13 mouse cellular contexts compared by ENCODE assay signal in the genomic region with DNA sequence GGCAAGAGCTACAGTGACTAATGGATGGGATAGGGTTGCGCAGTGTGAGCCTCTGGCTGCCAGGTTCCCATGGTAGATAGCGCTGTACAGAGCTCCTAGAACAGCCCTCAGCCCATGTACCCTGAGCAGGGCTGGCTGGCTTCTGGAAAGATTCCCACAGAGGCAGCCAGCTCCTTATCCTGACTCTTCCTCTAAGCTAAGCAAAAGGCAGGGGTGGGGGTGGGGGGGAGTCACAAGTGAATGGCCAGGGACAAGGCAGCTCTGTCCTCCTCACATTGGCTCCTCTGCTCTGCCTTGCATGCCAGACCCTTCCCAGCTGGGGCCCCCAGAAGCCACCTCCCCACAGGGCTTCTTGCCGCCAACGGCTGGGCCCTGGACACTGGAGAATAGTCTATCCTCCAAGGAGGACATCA. TPM values are rescaled to one million over a fixed set of nuclear protein-coding genes. Genes with fewer than 3 reads are reported as not detected.
DNase-seq lines count a peak whose midpoint lies in the region; ATAC-seq lines count a peak whose summit lies in the region.
"Had no signal": no experiment of that assay in that cellular context is flagged by ENCODE, and none has a peak within 500 bp of the region (broad histone marks: within the 10 kb centered on the region; RNA-seq: fewer than 3 reads in every experiment).

No protein-coding gene starts in this region.

- H3K4me2 ChIP-seq in limb, embryonic 12.5 days: no peak overlapping the region
- H3K4me2 ChIP-seq in hindbrain, embryonic 12.5 days (replicated peaks): no peak overlapping the region
- no peak overlapping the region for H3K4me2 ChIP-seq in neural tube, embryonic 14.5 days (ENCODE audit: low read depth, low read length)
- H3K4me2 ChIP-seq: forebrain, embryonic 15.5 days had no signal

- H3K4me1 ChIP-seq in limb, embryonic 12.5 days (replicated peaks): no peaks in the 10 kb centered on the region
- H3K4me1 ChIP-seq in limb, embryonic 10.5 days: no peaks in the 10 kb centered on the region
- no peaks in the 10 kb centered on the region for H3K4me1 ChIP-seq in hindbrain, embryonic 12.5 days
- H3K4me1 ChIP-seq in neural tube, embryonic 14.5 days (ENCODE audit: control insufficient read depth, insufficient read depth, low read length): no peaks in the 10 kb centered on the region
- H3K4me1 ChIP-seq: forebrain, embryonic 15.5 days had no signal

- no peaks in the 10 kb centered on the region for H3K9me3 ChIP-seq in limb, embryonic 12.5 days
- no peaks in the 10 kb centered on the region for H3K9me3 ChIP-seq in limb, embryonic 10.5 days (replicated peaks)
- no peaks in the 10 kb centered on the region for H3K9me3 ChIP-seq in hindbrain, embryonic 12.5 days (replicated peaks)
- no peaks in the 10 kb centered on the region for H3K9me3 ChIP-seq in neural tube, embryonic 14.5 days (ENCODE audit: control insufficient read depth, low read length)
- H3K9me3 ChIP-seq: forebrain, embryonic 15.5 days had no signal

- H3K27ac ChIP-seq in limb, embryonic 12.5 days: 0 out of 2 replicates have a peak overlapping the region, but pooled peaks have one; percentile 2
- no peak overlapping the region for H3K27ac ChIP-seq in limb, embryonic 10.5 days
- H3K27ac ChIP-seq in hindbrain, embryonic 12.5 days: no peak overlapping the region
- H3K27ac ChIP-seq in neural tube, embryonic 14.5 days (ENCODE audit: low read depth, low read length): peak overlapping the region; percentile 61
- H3K27ac ChIP-seq: forebrain, embryonic 15.5 days had no signal

- peak; percentile 93 for DNase-seq in heart, adult 11 months
- DNase-seq in heart, adult 9 months (ENCODE audit: low spot score in 2 of 2): no peak
- no peak for DNase-seq in limb, embryonic 10.5 days (ENCODE audit: low spot score)
- no peak for DNase-seq in layer of hippocampus, adult 8-10 months (ENCODE audit: low spot score in 2 of 2)
- DNase-seq: thymus, adult 18-20 months had no signal

- no peak for ATAC-seq in limb, embryonic 12.5 days (ENCODE audit: insufficient number of reproducible peaks, insufficient read depth, low FRiP score, low TSS enrichment, low read depth)
- peak; percentile 55 for ATAC-seq in hindbrain, embryonic 12.5 days (ENCODE audit: low FRiP score)
- ATAC-seq in neural tube, embryonic 14.5 days (ENCODE audit: low read depth): peak; percentile 32; the same call in 1 of the 2 replicates
- ATAC-seq in frontal cortex, adult (ENCODE audit: low TSS enrichment): no peak
- ATAC-seq: inflammation-experienced regulatory T-cells, adult 6 months; Patski had no signal

- WGBS in limb, embryonic 12.5 days: 95% methylated on average over 4 of the region's 4 CpGs
- WGBS in limb, embryonic 10.5 days: 94% methylated on average over 4 of the region's 4 CpGs
- 90% methylated on average over 4 of the region's 4 CpGs for WGBS in hindbrain, embryonic 12.5 days
- WGBS in neural tube, embryonic 14.5 days: 79% methylated on average over 4 of the region's 4 CpGs

- no peak overlapping the region for H3K4me3 ChIP-seq in limb, embryonic 12.5 days (replicated peaks)
- no peak overlapping the region for H3K4me3 ChIP-seq in limb, embryonic 10.5 days
- no peak overlapping the region for H3K4me3 ChIP-seq in hindbrain, embryonic 12.5 days
- no peak overlapping the region for H3K4me3 ChIP-seq in neural tube, embryonic 14.5 days (ENCODE audit: low read depth, low read length)
- H3K4me3 ChIP-seq: forebrain, embryonic 15.5 days; myocyte had no signal

- no peaks in the 10 kb centered on the region for H3K27me3 ChIP-seq in limb, embryonic 12.5 days
- no peaks in the 10 kb centered on the region for H3K27me3 ChIP-seq in limb, embryonic 10.5 days (ENCODE audit: low read depth, poor library complexity, severe bottlenecking)
- H3K27me3 ChIP-seq in hindbrain, embryonic 12.5 days: no peaks in the 10 kb centered on the region
- H3K27me3 ChIP-seq in neural tube, embryonic 14.5 days (ENCODE audit: control insufficient read depth, insufficient read depth, low read length): no peaks in the 10 kb centered on the region
- H3K27me3 ChIP-seq: forebrain, embryonic 15.5 days; Patski had no signal

- peaks cover 76% of the 10 kb centered on the region for H3K36me3 ChIP-seq in limb, embryonic 12.5 days
- peaks cover 76% of the 10 kb centered on the region for H3K36me3 ChIP-seq in limb, embryonic 10.5 days
- peaks cover 69% of the 10 kb centered on the region for H3K36me3 ChIP-seq in hindbrain, embryonic 12.5 days
- H3K36me3 ChIP-seq in neural tube, embryonic 14.5 days (ENCODE audit: control insufficient read depth, insufficient read depth, low read length): peaks cover 46% of the 10 kb centered on the region

- H3K9ac ChIP-seq in limb, embryonic 12.5 days (replicated peaks): no peak overlapping the region
- H3K9ac ChIP-seq in hindbrain, embryonic 12.5 days: 0 out of 2 replicates have a peak overlapping the region, but pooled peaks have one; percentile 24
- H3K9ac ChIP-seq in neural tube, embryonic 14.5 days (replicated peaks; ENCODE audit: low read depth, low read length): no peak overlapping the region
- H3K9ac ChIP-seq: forebrain, embryonic 15.5 days had no signal

RNA-seq across cellular contexts. Expression of gene Gpsm1, which starts 14.7 kb away (rescaled TPM):
- 73.4 and 74.1 TPM in 2 replicates for polyA plus RNA-seq in limb, embryonic 12.5 days (2016; fragmentation: Nextera tagmentation; extraction: Ambion mirVana)
- 83.6 and 91.4 TPM in 2 replicates for polyA plus RNA-seq in limb, embryonic 10.5 days (2016; fragmentation: Nextera tagmentation; extraction: Ambion mirVana)
- 125 and 133 TPM in 2 replicates for polyA plus RNA-seq in hindbrain, embryonic 12.5 days (2016; fragmentation: Nextera tagmentation; extraction: Ambion mirVana)
- 92.0 and 94.8 TPM in 2 replicates for polyA plus RNA-seq in neural tube, embryonic 14.5 days (2014; fragmentation: Nextera tagmentation; extraction: Ambion mirVana)
- 10 to 100 TPM; 44.1 to 48.7 (median 45.6) TPM for total RNA-seq in layer of hippocampus, adult 8-10 months (2022)

RNA-seq across cellular contexts. Expression of gene Dnlz, which starts 21.8 kb away (rescaled TPM):
- 32.2 and 32.5 TPM in 2 replicates for polyA plus RNA-seq in limb, embryonic 12.5 days (2016; fragmentation: Nextera tagmentation; extraction: Ambion mirVana)
- polyA plus RNA-seq in limb, embryonic 10.5 days (2016; fragmentation: Nextera tagmentation; extraction: Ambion mirVana): 33.9 and 36.8 TPM in 2 replicates
- 33.2 and 34.7 TPM in 2 replicates for polyA plus RNA-seq in hindbrain, embryonic 12.5 days (2016; fragmentation: Nextera tagmentation; extraction: Ambion mirVana)
- polyA plus RNA-seq in neural tube, embryonic 14.5 days (2014; fragmentation: Nextera tagmentation; extraction: Ambion mirVana): 26.6 and 31.0 TPM in 2 replicates
- total RNA-seq in layer of hippocampus, adult 8-10 months (2022): 10 to 100 TPM; 22.4 to 27.7 (median 24.8) TPM

RNA-seq across cellular contexts. Expression of gene Card9, which starts 30.7 kb away (rescaled TPM):
- polyA plus RNA-seq in limb, embryonic 12.5 days (2016; fragmentation: Nextera tagmentation; extraction: Ambion mirVana): 0.50 and 0.51 TPM in 2 replicates
- polyA plus RNA-seq in limb, embryonic 10.5 days (2016; fragmentation: Nextera tagmentation; extraction: Ambion mirVana): 0.49 and 0.54 TPM in 2 replicates
- polyA plus RNA-seq in hindbrain, embryonic 12.5 days (2016; fragmentation: Nextera tagmentation; extraction: Ambion mirVana): 0.78 and 1.1 TPM in 2 replicates
- 1.5 and 1.7 TPM in 2 replicates for polyA plus RNA-seq in neural tube, embryonic 14.5 days (2014; fragmentation: Nextera tagmentation; extraction: Ambion mirVana)
- total RNA-seq in layer of hippocampus, adult 8-10 months (2022): 1 to 10 TPM; 1.6 to 6.1 (median 4.1) TPM

RNA-seq across cellular contexts. Expression of gene Ccdc187, which starts 35.7 kb away (rescaled TPM):
- polyA plus RNA-seq in limb, embryonic 12.5 days (2016; fragmentation: Nextera tagmentation; extraction: Ambion mirVana): not detected in 2 replicates
- 0.01 TPM in 1 of 2 replicates, not detected in the other for polyA plus RNA-seq in limb, embryonic 10.5 days (2016; fragmentation: Nextera tagmentation; extraction: Ambion mirVana)
- polyA plus RNA-seq in hindbrain, embryonic 12.5 days (2016; fragmentation: Nextera tagmentation; extraction: Ambion mirVana): 0.31 and 0.37 TPM in 2 replicates
- polyA plus RNA-seq in neural tube, embryonic 14.5 days (2014; fragmentation: Nextera tagmentation; extraction: Ambion mirVana): 0.08 TPM in 1 of 2 replicates, not detected in the other
- 1 to 10 TPM in 3 of 4 experiments, under 1 TPM in 1; 0.47 to 1.9 (median 1.5) TPM for total RNA-seq in layer of hippocampus, adult 8-10 months (2022)

RNA-seq across cellular contexts. Expression of gene Snapc4, which starts 50.4 kb away (rescaled TPM):
- polyA plus RNA-seq in limb, embryonic 12.5 days (2016; fragmentation: Nextera tagmentation; extraction: Ambion mirVana): 36.7 and 39.4 TPM in 2 replicates
- 41.4 and 42.1 TPM in 2 replicates for polyA plus RNA-seq in limb, embryonic 10.5 days (2016; fragmentation: Nextera tagmentation; extraction: Ambion mirVana)
- 36.2 and 37.3 TPM in 2 replicates for polyA plus RNA-seq in hindbrain, embryonic 12.5 days (2016; fragmentation: Nextera tagmentation; extraction: Ambion mirVana)
- 30.9 and 32.4 TPM in 2 replicates for polyA plus RNA-seq in neural tube, embryonic 14.5 days (2014; fragmentation: Nextera tagmentation; extraction: Ambion mirVana)
- total RNA-seq in layer of hippocampus, adult 8-10 months (2022): 10 to 100 TPM; 72.9 to 86.2 (median 82.1) TPM

Comparison
In these comparisons a context has a peak if more than half of its experiments do, and no peak if none do; other contexts are left out.
1. H3K27ac ChIP-seq: peak in limb, embryonic 12.5 days (single experiment) and neural tube, embryonic 14.5 days (single experiment); none in limb, embryonic 10.5 days (single experiment) and hindbrain, embryonic 12.5 days (single experiment).
2. ATAC-seq: peak in hindbrain, embryonic 12.5 days (single experiment) and neural tube, embryonic 14.5 days (single experiment); none in limb, embryonic 12.5 days (single experiment) and frontal cortex, adult (single experiment).